Mouse (Mus musculus) mouse embryonic stem cell (cell line): ENCODE measurements around the gene Ctnnbip1.

Source experiments
- in situ Hi-C, 2 experiments: fragments of 300-500 bp; cut with MboI; formaldehyde crosslinking; loops; 1 replicate in 1 of 2; 3 replicates in 1 of 2; pipeline ENCODE4 v1.14.3; 2019 to 2020; ENCODE audit warnings: low sequenced_read_pairs in 2 of 2, low pct_unique_long_range_greater_than_20kb in 1 of 2, mixed read lengths in 1 of 2; ENCODE audit not compliant: unreplicated experiment in 1 of 2

The Ctnnbip1 gene

GRCm38 (mm10) chr4:149515706-149516105, 2.3 kb upstream of the Ctnnbip1 start:
- in situ Hi-C loops: no loop called here

- in situ Hi-C loops: no loop called here
Measured at GRCm38 (mm10) chr4:149518351-149519220, 550 bp downstream of the Ctnnbip1 start.

- in situ Hi-C loops: loop anchor here in 1 of 2 experiments (10.0 kb wide), 1 partner anchor 56 kb away; no protein-coding TSS in a partner anchor
Measured at GRCm38 (mm10) chr4:149521258-149521657, 3.2 kb downstream of the Ctnnbip1 start.

GRCm38 (mm10) chr4:149523961-149524360, 5.9 kb downstream of the Ctnnbip1 start:
- in situ Hi-C loops: loop anchor here in 1 of 2 experiments (10.0 kb wide), 1 partner anchor 59 kb away; no protein-coding TSS in a partner anchor

- in situ Hi-C loops: loop anchor here in 1 of 2 experiments (10.0 kb wide), 1 partner anchor 60 kb away; no protein-coding TSS in a partner anchor
Measured at GRCm38 (mm10) chr4:149525170-149525569, 7.1 kb downstream of the Ctnnbip1 start.

GRCm38 (mm10) chr4:149525811-149526210, 7.8 kb downstream of the Ctnnbip1 start:
- in situ Hi-C loops: loop anchor here in 1 of 2 experiments (10.0 kb wide), 1 partner anchor 61 kb away; no protein-coding TSS in a partner anchor

GRCm38 (mm10) chr4:149526330-149526729, 8.3 kb downstream of the Ctnnbip1 start:
- in situ Hi-C loops: loop anchor here in 1 of 2 experiments (10.0 kb wide), 1 partner anchor 62 kb away; no protein-coding TSS in a partner anchor

GRCm38 (mm10) chr4:149527621-149528354, 9.8 kb downstream of the Ctnnbip1 start:
- in situ Hi-C loops: loop anchor here in 1 of 2 experiments (10.0 kb wide), 1 partner anchor 63 kb away; no protein-coding TSS in a partner anchor

GRCm38 (mm10) chr4:149529691-149530090, 11.7 kb downstream of the Ctnnbip1 start:
- in situ Hi-C loops: loop anchor here in 1 of 2 experiments (10.0 kb wide), 1 partner anchor 65 kb away; no protein-coding TSS in a partner anchor

- in situ Hi-C loops: no loop called here
Measured at GRCm38 (mm10) chr4:149539441-149539840, 21.4 kb downstream of the Ctnnbip1 start.

- in situ Hi-C loops: loop anchor here in 1 of 2 experiments (10.0 kb wide), 1 partner anchor 397 kb away; no protein-coding TSS in a partner anchor
Measured at GRCm38 (mm10) chr4:149541935-149542334, 23.9 kb downstream of the Ctnnbip1 start.

- in situ Hi-C loops: loop anchor here in 1 of 2 experiments (10.0 kb wide), 1 partner anchor 398 kb away; no protein-coding TSS in a partner anchor
Measured at GRCm38 (mm10) chr4:149542431-149542830, 24.4 kb downstream of the Ctnnbip1 start.

GRCm38 (mm10) chr4:149542927-149543553, 25.0 kb downstream of the Ctnnbip1 start:
- in situ Hi-C loops: loop anchor here in 1 of 2 experiments (10.0 kb wide), 1 partner anchor 398 kb away; no protein-coding TSS in a partner anchor

GRCm38 (mm10) chr4:149544892-149545291, 26.9 kb downstream of the Ctnnbip1 start:
- in situ Hi-C loops: loop anchor here (5.0 to 10.0 kb wide), 4 partner anchors 47 to 400 kb away; partner anchors contain the start of gene Rbp7 (in 1 of the 2)

- in situ Hi-C loops: loop anchor here (5.0 to 10.0 kb wide), 4 partner anchors 45 to 402 kb away; partner anchors contain the start of gene Rbp7 (in 1 of the 2)
Measured at GRCm38 (mm10) chr4:149546797-149547444, 28.9 kb downstream of the Ctnnbip1 start.

- in situ Hi-C loops: loop anchor here (5.0 to 10.0 kb wide), 4 partner anchors 45 to 403 kb away; partner anchors contain the start of gene Rbp7 (in 1 of the 2)
Measured at GRCm38 (mm10) chr4:149547523-149547922, 29.5 kb downstream of the Ctnnbip1 start.

- in situ Hi-C loops: loop anchor here (5.0 to 10.0 kb wide), 4 partner anchors 43 to 405 kb away; partner anchors contain the start of gene Rbp7 (in 1 of the 2)
Measured at GRCm38 (mm10) chr4:149549221-149549925, 31.3 kb downstream of the Ctnnbip1 start.
